Mouse (Mus musculus) hindbrain, embryonic 14.5 days (tissue): ENCODE data around the gene Igdcc3. TPM values are rescaled to one million over a fixed set of nuclear protein-coding genes. Genes with fewer than 3 reads are reported as not detected.
"Not testable (repeated sequence)": the region's sequence is repeated elsewhere in the genome, so short reads cannot be mapped to it uniquely, and the experiment has no call there.

Source experiments
- ATAC-seq: fragments of 200-750 bp; cut with Nextera tagmentation; 2 replicates; pipeline ENCODE4 v1.8.0; 2017; ENCODE audit warnings: moderate number of reproducible peaks, mild to moderate bottlenecking, moderate TSS enrichment, moderate library complexity; ENCODE audit not compliant: low FRiP score
- DNase-seq: peaks from one replicate; pipeline ENCODE4 v3.0.0-alpha.2; 2015; ENCODE audit warnings: low spot score
- H3K27ac ChIP-seq: fragments of 300-500 bp; sonication (generic); 2 replicates; pipeline ENCODE4 v1.5.1; 2014; ENCODE audit warnings: mild to moderate bottlenecking, moderate library complexity
- H3K27me3 ChIP-seq: fragments of 300-500 bp; sonication (generic); 2 replicates; pipeline ENCODE4 v1.6.1; 2014; ENCODE audit warnings: mild to moderate bottlenecking, low read length, mixed read lengths; ENCODE audit not compliant: control insufficient read depth, insufficient read depth
- H3K36me3 ChIP-seq: fragments of 300-500 bp; sonication (generic); replicated peaks from 2 replicates; pipeline ENCODE4 v1.6.1; 2014; ENCODE audit not compliant: control insufficient read depth, insufficient read depth
- H3K4me1 ChIP-seq: fragments of 300-500 bp; sonication (generic); replicated peaks from 2 replicates; pipeline ENCODE4 v1.6.1; 2014; ENCODE audit warnings: antibody characterized with exemption, low read length, mixed read lengths; ENCODE audit not compliant: control insufficient read depth, insufficient read depth
- H3K4me2 ChIP-seq: fragments of 300-500 bp; sonication (generic); replicated peaks from 2 replicates; pipeline ENCODE4 v1.6.1; 2014; ENCODE audit warnings: mild to moderate bottlenecking, moderate library complexity
- H3K4me3 ChIP-seq: fragments of 300-500 bp; sonication (generic); replicated peaks from 2 replicates; pipeline ENCODE4 v1.5.1; 2014; ENCODE audit warnings: mild to moderate bottlenecking, low read length
- H3K9ac ChIP-seq: fragments of 300-500 bp; sonication (generic); 2 replicates; pipeline ENCODE4 v1.6.1; 2014
- H3K9me3 ChIP-seq: fragments of 300-500 bp; sonication (generic); 2 replicates; pipeline ENCODE4 v1.6.1; 2016; ENCODE audit warnings: low read length; ENCODE audit not compliant: control insufficient read depth
- WGBS: fragments of 180-500 bp; shearing (Covaris S2); extraction: QIAGEN DNeasy Blood & Tissue Kit; methylation state at CpG from one replicate; pipeline ENCODE4 v1.1.7; 2014; 5-methylcytosine and 5-hydroxymethylcytosine counted together
- polyA plus RNA-seq: library from polyadenylated mRNA; unstranded; fragments of >200 nt; fragmentation: Nextera tagmentation; extraction: Ambion mirVana; gene quantifications from 2 replicates; pipeline ENCODE4 v1.2.1, GENCODE M21; 2014

Igdcc3 gene
- polyA plus RNA-seq, 1 experiment from 2014 or later, result 10.5 TPM

GRCm38 (mm10) chr9:65216972-65217371 is 76.0 kb downstream of the Igdcc3 start:
- no peaks in the 10 kb centered on the region for H3K27me3 ChIP-seq
- H3K9me3 ChIP-seq, result no peaks in the 10 kb centered on the region
- DNase-seq (no peak), ATAC-seq (no peak)
- no peak overlapping the region for H3K4me3 ChIP-seq
- H3K27ac ChIP-seq, result no peak overlapping the region
- H3K36me3 ChIP-seq, result no peaks in the 10 kb centered on the region
- no peak overlapping the region for H3K4me2 ChIP-seq
- no peak overlapping the region for H3K9ac ChIP-seq
- H3K4me1 ChIP-seq, result peaks cover 12% of the 10 kb centered on the region
- WGBS, result 72% methylated on average over 8 of the region's 8 CpGs

GRCm38 (mm10) chr9:65217661-65218060 is 76.7 kb downstream of the Igdcc3 start:
- no peak for ATAC-seq
- WGBS, result 77% methylated on average over 6 of the region's 6 CpGs

GRCm38 (mm10) chr9:65218916-65219315 is 77.9 kb downstream of the Igdcc3 start:
- no peaks in the 10 kb centered on the region for H3K36me3 ChIP-seq
- DNase-seq (no peak), ATAC-seq (no peak)
- H3K4me2 ChIP-seq, result no peak overlapping the region
- no peaks in the 10 kb centered on the region for H3K27me3 ChIP-seq
- no peak overlapping the region for H3K4me3 ChIP-seq
- H3K9ac ChIP-seq, result no peak overlapping the region
- 65% methylated on average over 1 of the region's 1 CpGs for WGBS
- no peaks in the 10 kb centered on the region for H3K9me3 ChIP-seq
- no peak overlapping the region for H3K27ac ChIP-seq
- H3K4me1 ChIP-seq, result peaks cover 12% of the 10 kb centered on the region

More at GRCm38 (mm10) chr9:65217661-65218060, 76.7 kb downstream of the Igdcc3 start:
- H3K36me3 ChIP-seq, result no peaks in the 10 kb centered on the region
- no peak overlapping the region for H3K4me3 ChIP-seq
- no peak overlapping the region for H3K27ac ChIP-seq
- DNase-seq, result no peak
- peaks cover 12% of the 10 kb centered on the region for H3K4me1 ChIP-seq
- no peak overlapping the region for H3K9ac ChIP-seq
- H3K4me2 ChIP-seq, result no peak overlapping the region
- H3K27me3 ChIP-seq, result no peaks in the 10 kb centered on the region
- H3K9me3 ChIP-seq, result no peaks in the 10 kb centered on the region

GRCm38 (mm10) chr9:65220398-65220797 is 79.4 kb downstream of the Igdcc3 start:
- not testable (repeated sequence) for DNase-seq, H3K4me3 ChIP-seq, H3K36me3 ChIP-seq, H3K27me3 ChIP-seq, H3K9me3 ChIP-seq, H3K4me2 ChIP-seq, H3K9ac ChIP-seq, ATAC-seq, H3K27ac ChIP-seq
- WGBS, result 37% methylated on average over 3 of the region's 3 CpGs
- peaks cover 12% of the 10 kb centered on the region for H3K4me1 ChIP-seq

GRCm38 (mm10) chr9:65223927-65224326 is 82.9 kb downstream of the Igdcc3 start:
- no peaks in the 10 kb centered on the region for H3K27me3 ChIP-seq
- H3K4me2 ChIP-seq, result no peak overlapping the region
- H3K27ac ChIP-seq, result no peak overlapping the region
- 85% methylated on average over 6 of the region's 6 CpGs for WGBS
- no peaks in the 10 kb centered on the region for H3K4me1 ChIP-seq
- H3K9ac ChIP-seq, result no peak overlapping the region
- H3K9me3 ChIP-seq, result no peaks in the 10 kb centered on the region
- ATAC-seq, result no peak
- H3K4me3 ChIP-seq, result no peak overlapping the region
- DNase-seq, result no peak
- no peaks in the 10 kb centered on the region for H3K36me3 ChIP-seq

- Histone ChIP-seq H3K27me3 (no peaks in the 10 kb centered on the region), H3K4me3 (no peak overlapping the region), H3K27ac (no peak overlapping the region), H3K4me1 (no peaks in the 10 kb centered on the region), H3K4me2 (no peak overlapping the region), H3K9ac (no peak overlapping the region), H3K36me3 (no peaks in the 10 kb centered on the region), H3K9me3 (no peaks in the 10 kb centered on the region)
- WGBS, result 37% methylated on average over 4 of the region's 4 CpGs
- ATAC-seq (no peak), DNase-seq (peak; percentile 69)
Measured at GRCm38 (mm10) chr9:65225795-65226194, 84.8 kb downstream of the Igdcc3 start.

GRCm38 (mm10) chr9:65230250-65230649 is 89.3 kb downstream of the Igdcc3 start:
- no peaks in the 10 kb centered on the region for H3K9me3 ChIP-seq
- H3K27me3 ChIP-seq, result no peaks in the 10 kb centered on the region
- H3K4me3 ChIP-seq, result no peak overlapping the region
- H3K9ac ChIP-seq, result no peak overlapping the region
- H3K36me3 ChIP-seq, result peaks cover 7% of the 10 kb centered on the region; the same call in 1 of the 2 replicates
- H3K4me1 ChIP-seq, result no peaks in the 10 kb centered on the region
- 70% methylated on average over 6 of the region's 6 CpGs for WGBS
- ATAC-seq (no peak), DNase-seq (no peak)
- H3K4me2 ChIP-seq, result no peak overlapping the region
- no peak overlapping the region for H3K27ac ChIP-seq

DNA sequence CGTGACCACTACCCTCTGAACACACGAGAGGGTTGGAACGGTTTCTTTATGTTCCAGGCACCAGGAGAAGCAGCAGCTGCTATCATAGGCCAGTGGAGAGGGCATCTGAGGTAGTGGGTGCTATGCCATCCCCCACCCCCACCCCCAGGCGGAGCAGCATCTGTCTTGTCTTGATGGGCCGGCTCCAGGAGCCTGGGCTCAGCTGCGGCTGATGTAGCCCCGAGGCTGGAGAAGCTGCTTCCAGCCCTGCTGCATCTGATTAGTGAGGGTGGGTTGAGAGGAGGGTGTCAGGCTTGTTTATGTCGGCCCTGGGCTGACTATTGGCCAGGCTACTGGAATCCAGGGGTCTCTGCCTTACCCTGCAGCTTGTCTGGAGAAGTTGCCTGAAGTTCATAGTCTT is 90.3 kb downstream of the Igdcc3 start:
- Histone ChIP-seq H3K27me3 (no peaks in the 10 kb centered on the region), H3K36me3 (peaks cover 7% of the 10 kb centered on the region; the same call in 1 of the 2 replicates), H3K27ac (no peak overlapping the region; the same call in 1 of the 2 replicates), H3K4me2 (no peak overlapping the region), H3K4me1 (no peaks in the 10 kb centered on the region), H3K9me3 (no peaks in the 10 kb centered on the region), H3K9ac (no peak overlapping the region), H3K4me3 (no peak overlapping the region)
- peak; percentile 60; the same call in 1 of the 2 replicates for ATAC-seq
- 40% methylated on average over 8 of the region's 8 CpGs for WGBS
- no peak for DNase-seq

GRCm38 (mm10) chr9:65233243-65233985 is 92.4 kb downstream of the Igdcc3 start:
- Histone ChIP-seq H3K4me3 (no peak overlapping the region), H3K36me3 (peaks cover 7% of the 10 kb centered on the region; the same call in 1 of the 2 replicates), H3K27me3 (no peaks in the 10 kb centered on the region), H3K4me1 (peaks cover 5% of the 10 kb centered on the region; the same call in 1 of the 2 replicates), H3K9ac (no peak overlapping the region), H3K9me3 (no peaks in the 10 kb centered on the region), H3K4me2 (no peak overlapping the region), H3K27ac (no peak overlapping the region)
- ATAC-seq (no peak), DNase-seq (no peak)
- WGBS, result 92% methylated on average over 9 of the region's 9 CpGs
